Mouse (Mus musculus) lung, postnatal 0 days (tissue): ENCODE data around the gene Pum1.

Experiments
- CTCF ChIP-seq: IDR thresholded peaks from 2 replicates; pipeline ENCODE4 v1.5.1; 2016; ENCODE audit warnings: antibody characterized with exemption, mild to moderate bottlenecking
- EP300 ChIP-seq: IDR thresholded peaks from 2 replicates; pipeline ENCODE4 v1.6.1; 2016; ENCODE audit warnings: antibody characterized with exemption, mild to moderate bottlenecking, control low read depth

DNA sequence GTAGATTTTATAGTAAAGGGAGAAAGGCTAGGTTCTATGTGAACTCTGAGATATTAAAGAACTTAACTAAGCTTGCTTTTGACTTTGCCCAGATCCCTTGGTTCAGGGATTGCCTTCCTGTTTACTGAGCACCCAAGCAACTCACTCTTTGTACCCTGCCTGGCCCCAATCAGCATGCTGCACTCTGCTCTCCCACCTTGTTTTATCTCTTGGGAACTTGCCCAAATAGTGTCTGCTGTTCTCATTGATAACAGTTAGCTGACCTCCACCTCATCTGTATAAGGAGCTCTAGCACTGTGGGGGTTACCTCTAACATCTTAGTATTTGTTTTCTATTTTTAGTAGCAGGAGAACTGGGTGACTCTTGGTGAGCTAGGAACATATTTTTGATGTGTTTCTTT is 52.0 kb downstream of the Pum1 start:
- TF ChIP-seq CTCF (no peak), EP300 (no peak)
